In the genomic region with DNA sequence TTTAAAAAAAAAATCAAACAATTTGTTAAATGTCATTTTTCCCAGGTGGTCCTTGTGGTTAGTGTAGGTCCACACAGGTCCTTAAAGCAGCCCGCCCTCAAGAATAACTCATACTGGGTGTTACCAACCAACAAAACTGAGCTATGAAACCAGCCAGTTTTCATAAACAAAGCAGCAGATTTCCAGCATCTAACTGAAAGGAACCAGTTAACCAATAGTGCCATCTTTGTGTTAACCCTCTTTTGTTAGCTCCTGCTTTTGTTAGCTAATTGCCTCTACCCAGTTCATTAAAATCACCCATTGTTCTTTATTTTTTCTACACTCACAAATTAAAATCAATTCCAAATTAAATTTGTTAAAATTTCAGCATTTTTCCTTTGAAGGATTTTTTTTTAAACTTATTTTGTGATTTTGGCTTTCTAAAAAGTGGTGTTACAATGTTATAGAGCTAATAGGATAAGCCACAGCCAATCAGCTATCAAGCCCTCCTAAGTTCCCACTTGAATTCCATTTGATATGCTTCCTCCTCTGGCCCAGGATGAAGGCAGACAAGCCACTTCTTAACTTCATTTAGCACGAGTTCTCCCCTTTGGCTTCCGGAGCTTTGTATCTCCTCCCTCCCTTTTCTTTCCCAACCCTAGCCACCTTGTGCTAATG, we compare ENCODE assay signal across 26 mouse cellular contexts. TPM values are rescaled to one million over a fixed set of nuclear protein-coding genes. Genes with fewer than 3 reads are reported as not detected.
DNase-seq lines count a peak whose midpoint lies in the region; ATAC-seq and TF ChIP-seq lines count a peak whose summit lies in the region.
"Had no signal": no experiment of that assay in that cellular context is flagged by ENCODE, and none has a peak within 500 bp of the region (broad histone marks: within the 10 kb centered on the region; RNA-seq: fewer than 3 reads in every experiment).

No protein-coding gene starts in this region.

- no peak for TF ChIP-seq CTCF in intestine, postnatal 0 days (IDR thresholded peaks at IDR 0.05; ENCODE audit: low read depth)
- no peak for TF ChIP-seq CTCF in brain, embryonic 14.5 days (IDR thresholded peaks at IDR 0.05; ENCODE audit: borderline replicate concordance, extremely low read depth, insufficient read depth, insufficient read length)

- ATAC-seq in forebrain, embryonic 12.5 days (ENCODE audit: low FRiP score), result peak; percentile 53; the same call in 1 of the 2 replicates
- no peak for ATAC-seq in intestine, postnatal 0 days
- no peak for ATAC-seq in intestine, embryonic 16.5 days

- H3K27me3 ChIP-seq in forebrain, embryonic 12.5 days, result no peaks in the 10 kb centered on the region
- H3K27me3 ChIP-seq in forebrain, embryonic 10.5 days (ENCODE audit: poor library complexity, severe bottlenecking), result no peaks in the 10 kb centered on the region
- no peaks in the 10 kb centered on the region for H3K27me3 ChIP-seq in intestine, postnatal 0 days (replicated peaks; ENCODE audit: control insufficient read depth, insufficient read depth, low read length)
- H3K27me3 ChIP-seq in intestine, embryonic 16.5 days (replicated peaks; ENCODE audit: control insufficient read depth, insufficient read depth, low read length), result no peaks in the 10 kb centered on the region
- H3K27me3 ChIP-seq: CH12.LX; embryonic facial prominence, embryonic 13.5 days; hindbrain, embryonic 12.5 days; hindbrain, embryonic 15.5 days had no signal

- H3K4me3 ChIP-seq in forebrain, embryonic 12.5 days (replicated peaks), result no peak overlapping the region
- H3K4me3 ChIP-seq in forebrain, embryonic 10.5 days, result no peak overlapping the region
- H3K4me3 ChIP-seq in intestine, postnatal 0 days (ENCODE audit: low read depth, low read length), result no peak overlapping the region
- H3K4me3 ChIP-seq in intestine, embryonic 16.5 days (ENCODE audit: low read length), result no peak overlapping the region
- H3K4me3 ChIP-seq: embryonic facial prominence, embryonic 10.5 days; embryonic facial prominence, embryonic 13.5 days; erythroblast, embryonic 14.5 days; gastrocnemius, adult 2 months; hindbrain, embryonic 12.5 days; hindbrain, embryonic 15.5 days had no signal

- 23% methylated on average over 3 of the region's 3 CpGs for WGBS in forebrain, embryonic 12.5 days
- WGBS in forebrain, embryonic 10.5 days, result 27% methylated on average over 3 of the region's 3 CpGs
- WGBS in intestine, postnatal 0 days, result 52% methylated on average over 3 of the region's 3 CpGs
- WGBS in intestine, embryonic 16.5 days, result 61% methylated on average over 3 of the region's 3 CpGs

- H3K4me2 ChIP-seq in forebrain, embryonic 12.5 days, result no peak overlapping the region
- H3K4me2 ChIP-seq in intestine, postnatal 0 days (replicated peaks; ENCODE audit: low read depth), result no peak overlapping the region
- no peak overlapping the region for H3K4me2 ChIP-seq in intestine, embryonic 16.5 days (ENCODE audit: low read depth, low read length)
- H3K4me2 ChIP-seq: embryonic facial prominence, embryonic 13.5 days; heart, embryonic 11.5 days; hindbrain, embryonic 12.5 days; hindbrain, embryonic 15.5 days had no signal

- no peak overlapping the region for H3K9ac ChIP-seq in forebrain, embryonic 12.5 days
- no peak overlapping the region for H3K9ac ChIP-seq in intestine, postnatal 0 days (ENCODE audit: low read depth, low read length)
- no peak overlapping the region for H3K9ac ChIP-seq in intestine, embryonic 16.5 days (ENCODE audit: low read depth, low read length)
- H3K9ac ChIP-seq: embryonic facial prominence, embryonic 13.5 days; hindbrain, embryonic 12.5 days; hindbrain, embryonic 15.5 days had no signal

- no peaks in the 10 kb centered on the region; the same call in 1 of the 2 replicates for H3K4me1 ChIP-seq in forebrain, embryonic 12.5 days
- H3K4me1 ChIP-seq in forebrain, embryonic 10.5 days, result peaks cover 20% of the 10 kb centered on the region
- H3K4me1 ChIP-seq in intestine, postnatal 0 days (replicated peaks; ENCODE audit: control insufficient read depth, insufficient read depth, low read length), result 0 out of 2 replicates have a peak, but pooled peaks cover 6% of the 10 kb centered on the region
- no peaks in the 10 kb centered on the region for H3K4me1 ChIP-seq in intestine, embryonic 16.5 days (ENCODE audit: control insufficient read depth, insufficient read depth, low read length)
- H3K4me1 ChIP-seq: embryonic facial prominence, embryonic 10.5 days; hindbrain, embryonic 12.5 days; hindbrain, embryonic 15.5 days had no signal

- no peak for TF ChIP-seq POLR2A in brain, embryonic 14.5 days (IDR thresholded peaks at IDR 0.05; ENCODE audit: borderline replicate concordance, extremely low read depth, insufficient read depth, insufficient read length, poor library complexity, severe bottlenecking)

- no peak for DNase-seq in forebrain, embryonic 10.5 days (ENCODE audit: extremely low spot score, low spot score)
- peak; percentile 52 for DNase-seq in brain, embryonic 14.5 days (ENCODE audit: low read depth)
- DNase-seq in layer of hippocampus, postnatal 25 days (ENCODE audit: extremely low spot score in 1 of 2, low spot score in 1 of 2), result no peak
- DNase-seq: adrenal gland, adult 2 months; adrenal gland, postnatal 14 days; B cell, adult 2 months; cerebellum, adult 11-12 months; cerebellum, adult 8-10 months; cerebellum, postnatal 10 days; cerebellum, postnatal 36 days; embryo, embryonic 11 days; gastrocnemius, adult 2 months; gastrocnemius, postnatal 14 days; heart, adult 11 months; kidney, adult 18-20 months had no signal

- H3K36me3 ChIP-seq in forebrain, embryonic 12.5 days (replicated peaks), result no peaks in the 10 kb centered on the region
- H3K36me3 ChIP-seq in forebrain, embryonic 10.5 days (replicated peaks), result no peaks in the 10 kb centered on the region
- no peaks in the 10 kb centered on the region for H3K36me3 ChIP-seq in intestine, postnatal 0 days (ENCODE audit: control insufficient read depth, insufficient read depth)
- H3K36me3 ChIP-seq in intestine, embryonic 16.5 days (ENCODE audit: control insufficient read depth, insufficient read depth, low read length), result no peaks in the 10 kb centered on the region
- H3K36me3 ChIP-seq: embryonic facial prominence, embryonic 10.5 days; embryonic facial prominence, embryonic 13.5 days; G1E; hindbrain, embryonic 12.5 days; hindbrain, embryonic 15.5 days had no signal

- no peak overlapping the region for H3K27ac ChIP-seq in forebrain, embryonic 12.5 days
- no peak overlapping the region for H3K27ac ChIP-seq in forebrain, embryonic 10.5 days
- peak overlapping the region; percentile 29; the same call in 1 of the 2 replicates for H3K27ac ChIP-seq in intestine, postnatal 0 days (ENCODE audit: low read depth, low read length)
- H3K27ac ChIP-seq in intestine, embryonic 16.5 days (ENCODE audit: low read length), result no peak overlapping the region
- H3K27ac ChIP-seq: embryonic facial prominence, embryonic 10.5 days; embryonic facial prominence, embryonic 13.5 days; gastrocnemius, adult 2 months; hindbrain, embryonic 12.5 days; hindbrain, embryonic 15.5 days had no signal

- H3K9me3 ChIP-seq in forebrain, embryonic 12.5 days, result no peaks in the 10 kb centered on the region
- no peaks in the 10 kb centered on the region for H3K9me3 ChIP-seq in forebrain, embryonic 10.5 days
- no peaks in the 10 kb centered on the region for H3K9me3 ChIP-seq in intestine, postnatal 0 days (ENCODE audit: control insufficient read depth)
- no peaks in the 10 kb centered on the region for H3K9me3 ChIP-seq in intestine, embryonic 16.5 days (ENCODE audit: control insufficient read depth, low read length)
- H3K9me3 ChIP-seq: embryonic facial prominence, embryonic 10.5 days; embryonic facial prominence, embryonic 13.5 days; G1E; hindbrain, embryonic 12.5 days; hindbrain, embryonic 15.5 days had no signal

RNA-seq across cellular contexts. Expression of a gene that starts 15.8 kb away (rescaled TPM):
- polyA plus RNA-seq in forebrain, embryonic 12.5 days (2016; fragmentation: Nextera tagmentation; extraction: Ambion mirVana), result 6.4 and 7.7 TPM in 2 replicates
- polyA plus RNA-seq in forebrain, embryonic 10.5 days (2016; fragmentation: Nextera tagmentation; extraction: Ambion mirVana), result 6.1 and 6.8 TPM in 2 replicates
- polyA plus RNA-seq in intestine, postnatal 0 days (2015; fragmentation: Nextera tagmentation; extraction: Ambion mirVana), result 9.9 and 12.4 TPM in 2 replicates
- 22.8 and 29.3 TPM in 2 replicates for polyA plus RNA-seq in intestine, embryonic 16.5 days (2015; fragmentation: Nextera tagmentation; extraction: Ambion mirVana)
- 5.0 and 5.2 TPM in 2 replicates for polyA plus RNA-seq in brain, embryonic 14.5 days (2012; rRNA removed)
- 10 to 100 TPM in 1 of 2 experiments, 1 to 10 TPM in 1; 9.9 to 10.4 TPM for total RNA-seq in layer of hippocampus, postnatal 25 days (2021)
- total RNA-seq: G1E had no signal
- polyA plus RNA-seq: erythroblast, embryonic 14.5 days; G1E had no signal
